Mouse (Mus musculus): ENCODE measurements around the gene Acot11. TPM values are rescaled to one million over a fixed set of nuclear protein-coding genes. Genes with fewer than 3 reads are reported as not detected.

The Acot11 gene
- under 1 TPM; 0.25 to 0.94 TPM for polyA plus RNA-seq (2012; fragmentation: generic; extraction: Trizol)

GRCm38 (mm10) chr4:106804910-106805274, at the start of gene Acot11:
Gene Acot11 (minus strand): TSS chr4:106804998.

GRCm38 (mm10) chr4:106733636-106734035, 71.2 kb downstream of the Acot11 start, which contains the start of gene Fam151a:
Gene Fam151a (plus strand): TSS chr4:106733889.

GRCm38 (mm10) chr4:106730814-106731213, 74.0 kb downstream of the Acot11 start, which contains the start of gene Mroh7:
Gene Mroh7 (minus strand): TSS chr4:106730925.

Other genes with a start within 250 kb of the Acot11 start
- gene Dhcr24, start 244.0 kb downstream of the Acot11 start, polyA plus RNA-seq (2012; fragmentation: generic; extraction: Trizol): 10 to 100 TPM; 43.8 to 48.9 TPM
- not detected for gene Lexm, start 187.8 kb downstream of the Acot11 start, polyA plus RNA-seq (2012; fragmentation: generic; extraction: Trizol)
- 1 to 10 TPM in 1 of 2 experiments, not detected in 1; 1.2 TPM for gene Ttc22, start 182.6 kb downstream of the Acot11 start, polyA plus RNA-seq (2012; fragmentation: generic; extraction: Trizol)
- gene Pars2, start 153.9 kb downstream of the Acot11 start, polyA plus RNA-seq (2012; fragmentation: generic; extraction: Trizol): 1 to 10 TPM; 5.6 to 6.6 TPM
- gene Ttc4, start 126.1 kb downstream of the Acot11 start, polyA plus RNA-seq (2012; fragmentation: generic; extraction: Trizol): 10 to 100 TPM in 1 of 2 experiments, 1 to 10 TPM in 1; 7.8 to 25.4 TPM
- gene Mroh7, start 74.1 kb downstream of the Acot11 start, polyA plus RNA-seq (2012; fragmentation: generic; extraction: Trizol): not detected
- under 1 TPM in 1 of 2 experiments, not detected in 1; 0.04 TPM for gene Fam151a, start 71.1 kb downstream of the Acot11 start, polyA plus RNA-seq (2012; fragmentation: generic; extraction: Trizol)
- gene Ssbp3, start 105.7 kb upstream of the Acot11 start, polyA plus RNA-seq (2012; fragmentation: generic; extraction: Trizol): 100 to 1,000 TPM in 1 of 2 experiments, 10 to 100 TPM in 1; 40.5 to 161 TPM

Data from C3H10T1/2 (cell line).